Mouse (Mus musculus) lung, postnatal 0 days (tissue): ENCODE results near the gene Pax8. TPM values are rescaled to one million over a fixed set of nuclear protein-coding genes. Genes with fewer than 3 reads are reported as not detected.

Experiments used
- ATAC-seq: fragments of 200-750 bp; cut with Nextera tagmentation; 2 replicates; pipeline ENCODE4 v1.8.0; 2017; ENCODE audit warnings: moderate library complexity
- DNase-seq: peaks from one replicate; pipeline ENCODE4 v3.0.0-alpha.2; 2016; ENCODE audit warnings: low spot score
- H3K27ac ChIP-seq: fragments of 300-500 bp; sonication (generic); 2 replicates; pipeline ENCODE4 v1.5.1; 2014; ENCODE audit warnings: antibody characterized with exemption, mild to moderate bottlenecking, low read length, mixed read lengths
- H3K27me3 ChIP-seq: fragments of 300-500 bp; sonication (generic); replicated peaks from 2 replicates; pipeline ENCODE4 v1.6.1; 2014; ENCODE audit warnings: low read length, mixed read lengths; ENCODE audit not compliant: insufficient read depth
- H3K36me3 ChIP-seq: fragments of 300-500 bp; sonication (generic); 2 replicates; pipeline ENCODE4 v1.6.1; 2014; ENCODE audit warnings: low read length, mixed read lengths; ENCODE audit not compliant: insufficient read depth
- H3K4me1 ChIP-seq: fragments of 300-500 bp; sonication (generic); 2 replicates; pipeline ENCODE4 v1.6.1; 2014; ENCODE audit warnings: antibody characterized with exemption, low read depth, low read length, mixed read lengths; ENCODE audit not compliant: insufficient read depth
- H3K4me2 ChIP-seq: fragments of 300-500 bp; sonication (generic); replicated peaks from 2 replicates; pipeline ENCODE4 v1.6.1; 2014; ENCODE audit warnings: low read depth, mild to moderate bottlenecking, low read length, moderate library complexity, mixed read lengths
- H3K4me3 ChIP-seq: fragments of 300-500 bp; sonication (generic); 2 replicates; pipeline ENCODE4 v1.5.1; 2014; ENCODE audit warnings: low read depth, low read length
- H3K9ac ChIP-seq: fragments of 300-500 bp; sonication (generic); replicated peaks from 2 replicates; pipeline ENCODE4 v1.6.1; 2014; ENCODE audit warnings: low read depth, mild to moderate bottlenecking
- H3K9me3 ChIP-seq: fragments of 300-500 bp; sonication (generic); 2 replicates; pipeline ENCODE4 v1.6.1; 2016; ENCODE audit warnings: low read length, mixed read lengths
- CTCF ChIP-seq: IDR thresholded peaks from 2 replicates; pipeline ENCODE4 v1.5.1; 2016; ENCODE audit warnings: antibody characterized with exemption, mild to moderate bottlenecking
- EP300 ChIP-seq: IDR thresholded peaks from 2 replicates; pipeline ENCODE4 v1.6.1; 2016; ENCODE audit warnings: antibody characterized with exemption, mild to moderate bottlenecking, control low read depth
- WGBS: fragments of 180-500 bp; shearing (Covaris S2); extraction: QIAGEN DNeasy Blood & Tissue Kit; methylation state at CpG from one replicate; pipeline ENCODE4 v1.1.7; 2014; 5-methylcytosine and 5-hydroxymethylcytosine counted together
- polyA plus RNA-seq: library from polyadenylated mRNA; unstranded; fragments of >200 nt; fragmentation: Nextera tagmentation; extraction: Ambion mirVana; gene quantifications from 2 replicates; pipeline ENCODE4 v1.2.1, GENCODE M21; 2015

Gene Pax8
- polyA plus RNA-seq, 1 experiment from 2014 or later: not detected

GRCm38 (mm10) chr2:24384393-24384792, 91.0 kb downstream of the Pax8 start:
- Histone ChIP-seq H3K4me3 (no peak overlapping the region), H3K9me3 (no peaks in the 10 kb centered on the region), H3K4me2 (no peak overlapping the region), H3K27ac (no peak overlapping the region; the same call in 1 of the 2 replicates), H3K36me3 (no peaks in the 10 kb centered on the region), H3K9ac (no peak overlapping the region), H3K27me3 (no peaks in the 10 kb centered on the region), H3K4me1 (no peaks in the 10 kb centered on the region)
- DNase-seq: no peak
- no peak for ATAC-seq
- TF ChIP-seq EP300 (no peak), CTCF (no peak)

DNA sequence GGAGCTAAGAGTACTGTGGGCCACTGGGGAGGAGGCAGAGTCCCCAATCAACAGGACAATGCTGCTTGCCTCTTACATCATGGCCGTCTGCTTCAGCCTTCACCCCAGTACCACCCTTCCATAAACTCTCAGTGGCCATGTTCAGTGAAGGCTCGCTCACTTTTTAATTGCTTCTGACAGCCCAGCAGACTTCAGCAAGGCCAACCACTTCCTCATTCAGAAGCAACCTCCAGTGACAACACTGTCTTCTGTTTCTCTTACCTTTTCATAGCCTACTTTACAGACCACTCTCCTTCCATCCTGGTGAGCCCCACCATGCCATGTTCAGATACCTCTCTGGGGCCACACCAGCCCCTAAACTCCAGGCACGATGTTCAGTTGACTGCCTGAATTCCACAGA, 91.8 kb downstream of the Pax8 start:
- Histone ChIP-seq H3K4me1 (no peaks in the 10 kb centered on the region), H3K4me2 (no peak overlapping the region), H3K9me3 (no peaks in the 10 kb centered on the region), H3K27ac (no peak overlapping the region), H3K27me3 (no peaks in the 10 kb centered on the region), H3K36me3 (no peaks in the 10 kb centered on the region), H3K9ac (no peak overlapping the region), H3K4me3 (no peak overlapping the region)
- no peak for DNase-seq
- WGBS: 64% methylated on average over 3 of the region's 3 CpGs
- TF ChIP-seq CTCF: no peak
- no peak for ATAC-seq

GRCm38 (mm10) chr2:24382456-24383230, 92.8 kb downstream of the Pax8 start:
- Histone ChIP-seq H3K4me2 (no peak overlapping the region), H3K27me3 (no peaks in the 10 kb centered on the region), H3K9me3 (no peaks in the 10 kb centered on the region), H3K9ac (no peak overlapping the region), H3K4me1 (no peaks in the 10 kb centered on the region), H3K27ac (no peak overlapping the region), H3K4me3 (no peak overlapping the region), H3K36me3 (no peaks in the 10 kb centered on the region)
- ATAC-seq (no peak), DNase-seq (no peak)
- TF ChIP-seq CTCF (no peak), EP300 (no peak)
- WGBS: 56% methylated on average over 9 of the region's 9 CpGs

DNA sequence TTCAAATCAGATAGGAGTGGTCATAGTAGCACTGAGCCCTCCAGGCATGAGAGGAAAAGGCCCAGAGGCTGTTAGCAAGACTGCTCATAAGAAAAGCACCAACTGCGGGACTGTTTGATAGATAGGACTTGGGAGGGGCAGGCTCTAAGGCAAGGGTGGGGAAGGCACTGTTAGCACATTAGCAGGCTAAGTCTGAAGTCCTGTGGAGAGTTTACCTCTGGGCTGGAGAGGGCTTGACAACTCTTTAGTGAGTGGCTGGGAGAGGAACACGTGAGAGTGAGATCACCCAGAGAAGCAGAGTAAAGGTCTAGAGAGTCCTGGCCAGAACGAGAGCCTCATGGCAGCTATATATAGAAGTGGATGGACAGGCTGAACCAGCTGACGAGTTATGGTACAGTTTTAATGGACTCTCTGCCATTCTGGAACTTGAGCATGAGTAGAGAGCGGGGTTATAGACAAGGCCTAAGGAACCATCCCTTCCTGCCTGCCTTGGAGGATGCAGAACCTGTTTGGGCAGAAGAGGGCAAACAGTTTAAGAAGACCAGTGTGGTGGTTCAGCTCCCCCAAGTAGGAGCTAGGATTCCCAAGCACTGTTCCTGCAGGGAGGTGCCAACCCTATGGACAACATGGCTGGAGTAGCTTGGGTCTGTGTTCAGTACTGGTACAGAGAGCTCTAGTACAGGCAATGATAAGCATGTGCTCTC, 96.5 kb downstream of the Pax8 start:
- H3K27me3 ChIP-seq: no peaks in the 10 kb centered on the region
- WGBS: 45% methylated on average over 5 of the region's 5 CpGs
- DNase-seq: peak; percentile 66

More for the DNA sequence above, 96.5 kb downstream of the Pax8 start:
- Histone ChIP-seq H3K4me3 (no peak overlapping the region), H3K27ac (no peak overlapping the region), H3K9me3 (no peaks in the 10 kb centered on the region), H3K9ac (no peak overlapping the region), H3K36me3 (no peaks in the 10 kb centered on the region), H3K4me2 (no peak overlapping the region), H3K4me1 (no peaks in the 10 kb centered on the region)
- ATAC-seq: peak; percentile 96
- TF ChIP-seq EP300 (peak; percentile 39; the same call in 1 of the 2 replicates), CTCF (no peak)

Other genes with a start within 250 kb of the Pax8 start
- not detected in 2 replicates for gene Il1f5, start 198.6 kb downstream of the Pax8 start, polyA plus RNA-seq
- gene Il1f10, start 184.4 kb downstream of the Pax8 start, polyA plus RNA-seq: not detected in 2 replicates
- 9.0 and 13.2 TPM in 2 replicates for gene Il1rn, start 138.7 kb downstream of the Pax8 start, polyA plus RNA-seq
- 2.6 and 3.0 TPM in 2 replicates for gene Psd4, start 108.0 kb downstream of the Pax8 start, polyA plus RNA-seq